Mouse (Mus musculus) MEL (cell line): Measurements from ENCODE around the gene Nkd1.

Experiments used
- BHLHE40 ChIP-seq: IDR thresholded peaks from 2 replicates; pipeline ENCODE4 v1.6.1; 2012; ENCODE audit warnings: low read depth, mild to moderate bottlenecking, inconsistent platforms, low read length, improper control_type of control experiment, borderline replicate concordance
- CHD1 ChIP-seq: IDR thresholded peaks from 2 replicates; pipeline ENCODE4 v1.6.1; 2012; ENCODE audit warnings: low read depth, mild to moderate bottlenecking, inconsistent platforms, low read length, improper control_type of control experiment
- CTCF ChIP-seq, 3 experiments: IDR thresholded peaks in 2 of 3; conservative IDR thresholded peaks in 1 of 3; 2 replicates each; pipeline ENCODE4 v1.5.1; 2011 to 2012; ENCODE audit warnings: low read length in 3 of 3, low read depth in 2 of 3, mild to moderate bottlenecking in 2 of 3, improper control_type of control experiment in 1 of 3, inconsistent platforms in 1 of 3, mixed read lengths in 1 of 3, moderate library complexity in 1 of 3; ENCODE audit not compliant: control insufficient read depth in 1 of 3, insufficient read depth in 1 of 3, poor library complexity in 1 of 3, severe bottlenecking in 1 of 3
- ETS1 ChIP-seq: IDR thresholded peaks from 2 replicates; pipeline ENCODE4 v1.6.1; 2012; ENCODE audit warnings: low read depth, mild to moderate bottlenecking, inconsistent platforms, low read length, improper control_type of control experiment, moderate library complexity
- GATA1 ChIP-seq: IDR thresholded peaks from 2 replicates; pipeline ENCODE4 v1.6.1; 2011; ENCODE audit warnings: low read depth, low read length, improper control_type of control experiment
- HCFC1 ChIP-seq: IDR thresholded peaks from 2 replicates; pipeline ENCODE4 v1.6.1; 2012; ENCODE audit warnings: low read depth, mild to moderate bottlenecking, inconsistent platforms, low read length, improper control_type of control experiment, moderate library complexity
- KAT2A ChIP-seq: conservative IDR thresholded peaks from 2 replicates; pipeline ENCODE4 v1.6.1; 2012; ENCODE audit warnings: low read depth, low read length, improper control_type of control experiment, inconsistent platforms
- MAZ ChIP-seq: IDR thresholded peaks from 2 replicates; pipeline ENCODE4 v1.6.1; 2012; ENCODE audit warnings: low read depth, mild to moderate bottlenecking, inconsistent platforms, low read length, improper control_type of control experiment
- MEF2A ChIP-seq: IDR thresholded peaks from 2 replicates; pipeline ENCODE4 v1.6.1; 2014; ENCODE audit warnings: low read depth, mild to moderate bottlenecking, inconsistent platforms, low read length, improper control_type of control experiment; ENCODE audit not compliant: poor library complexity, insufficient replicate concordance, severe bottlenecking; ENCODE audit errors: extremely low read depth
- MXI1 ChIP-seq: IDR thresholded peaks from 2 replicates; pipeline ENCODE4 v1.6.1; 2011; ENCODE audit warnings: mild to moderate bottlenecking, low read depth, low read length, improper control_type of control experiment
- MYB ChIP-seq: IDR thresholded peaks from 2 replicates; pipeline ENCODE4 v1.6.1; 2011; ENCODE audit warnings: mild to moderate bottlenecking, low read depth, low read length, improper control_type of control experiment
- MYC ChIP-seq: IDR thresholded peaks from 2 replicates; pipeline ENCODE4 v1.6.1; 2011; ENCODE audit warnings: low read depth, mild to moderate bottlenecking, low read length, improper control_type of control experiment, moderate library complexity
- POLR2A ChIP-seq, 2 experiments: IDR thresholded peaks; 2 replicates each; pipeline ENCODE4 v1.6.1; 2011 to 2012; ENCODE audit warnings: low read length in 2 of 2, mild to moderate bottlenecking in 2 of 2, control low read depth in 1 of 2, improper control_type of control experiment in 1 of 2, low read depth in 1 of 2, moderate library complexity in 1 of 2; ENCODE audit not compliant: control insufficient read depth in 1 of 2, insufficient read depth in 1 of 2, poor library complexity in 1 of 2
- USF1 ChIP-seq: IDR thresholded peaks from 2 replicates; pipeline ENCODE4 v1.6.1; 2014; ENCODE audit warnings: low read depth, mild to moderate bottlenecking, inconsistent platforms, low read length, improper control_type of control experiment, moderate library complexity

DNA sequence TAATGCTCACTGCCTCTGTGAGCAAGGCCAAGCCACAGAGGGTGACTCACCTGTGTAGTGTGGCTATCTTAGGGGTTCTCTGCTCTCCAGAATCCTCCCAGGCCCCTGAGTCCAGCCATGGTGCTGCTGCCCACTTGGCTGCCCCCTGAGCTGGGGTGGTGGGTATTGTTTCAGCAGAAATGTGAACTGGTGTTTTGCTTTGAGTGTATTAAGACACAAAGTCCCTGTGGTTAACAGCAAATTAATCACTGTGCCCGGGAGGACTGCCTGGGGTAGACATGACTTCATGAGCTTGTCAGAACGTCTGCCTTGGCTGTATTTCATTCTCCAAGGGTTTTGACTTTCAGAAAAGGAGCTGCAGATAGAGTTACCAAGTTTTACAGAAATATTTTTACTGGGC, 15.9 kb downstream of the Nkd1 start:
- TF ChIP-seq CTCF (IDR thresholded peaks at IDR 0.05 in 2 of 3, conservative IDR thresholded peaks at IDR 0.05 in 1 of 3; ENCODE audit: control insufficient read depth in 1 of 3, insufficient read depth in 1 of 3, low read depth in 2 of 3, low read length in 3 of 3, poor library complexity in 1 of 3, severe bottlenecking in 1 of 3): no peak
- TF ChIP-seq MEF2A: no peak
- no peak for TF ChIP-seq HCFC1
- no peak for TF ChIP-seq CHD1
- TF ChIP-seq POLR2A (IDR thresholded peaks at IDR 0.05; ENCODE audit: control insufficient read depth in 1 of 2, insufficient read depth in 1 of 2, low read depth in 1 of 2, low read length in 2 of 2, poor library complexity in 1 of 2): no peak
- TF ChIP-seq KAT2A: no peak
- TF ChIP-seq BHLHE40: no peak
- no peak for TF ChIP-seq USF1
- no peak for TF ChIP-seq MXI1
- TF ChIP-seq MAZ: no peak
- no peak for TF ChIP-seq ETS1
- no peak for TF ChIP-seq MYC
- no peak for TF ChIP-seq GATA1
- no peak for TF ChIP-seq MYB
